Comparison of ENCODE assay signal across 9 mouse cellular contexts in the genomic region with DNA sequence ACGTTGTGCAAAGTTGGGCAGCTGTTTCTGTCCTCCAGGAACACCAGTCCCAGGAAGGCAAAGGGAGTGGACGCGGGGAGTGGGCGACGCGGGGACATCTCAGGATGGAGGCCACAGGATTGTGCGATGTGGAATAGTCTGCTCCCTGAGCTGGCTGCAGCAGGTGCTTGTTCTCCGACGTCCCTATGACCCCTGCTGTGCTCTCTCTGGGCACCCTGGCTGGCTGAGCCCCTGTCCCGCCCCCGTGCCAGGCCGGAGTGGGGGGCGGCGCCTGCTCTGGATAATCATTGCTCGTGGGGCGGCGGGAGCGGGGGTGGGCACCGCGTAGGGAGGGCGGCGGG. TPM values are rescaled to one million over a fixed set of nuclear protein-coding genes. Genes with fewer than 3 reads are reported as not detected.
DNase-seq lines count a peak whose midpoint lies in the region; ATAC-seq and TF ChIP-seq lines count a peak whose summit lies in the region.
"Had no signal": no experiment of that assay in that cellular context is flagged by ENCODE, and none has a peak within 500 bp of the region (broad histone marks: within the 10 kb centered on the region; RNA-seq: fewer than 3 reads in every experiment).

A gene (plus strand): TSS at position 280 of the 341 bp plus-strand sequence.

- TF ChIP-seq EP300 in liver, embryonic 14.5 days (IDR thresholded peaks at IDR 0.05; ENCODE audit: low read depth): no peak

- no peaks in the 10 kb centered on the region for H3K9me3 ChIP-seq in heart, embryonic 12.5 days (replicated peaks)
- H3K9me3 ChIP-seq in hindbrain, embryonic 12.5 days (replicated peaks): no peaks in the 10 kb centered on the region
- no peaks in the 10 kb centered on the region for H3K9me3 ChIP-seq in liver, embryonic 14.5 days (ENCODE audit: control insufficient read depth, low read length)

- no peak for DNase-seq in heart, adult 9 months (ENCODE audit: low spot score in 2 of 2)
- DNase-seq in ZHBTc4 (ENCODE audit: low read depth, low spot score): peak; percentile 41
- no peak for DNase-seq in liver, embryonic 14.5 days (ENCODE audit: low read depth in 3 of 3, low spot score in 3 of 3)
- no peak for DNase-seq in cerebellum, adult 9-10 months
- no peak for DNase-seq in cerebellum, adult 11 months

- H3K9ac ChIP-seq in heart, embryonic 12.5 days: peak within 1 kb of the TSS; percentile 71
- H3K9ac ChIP-seq in hindbrain, embryonic 12.5 days: peak within 1 kb of the TSS; percentile 57
- H3K9ac ChIP-seq in liver, embryonic 14.5 days (replicated peaks): no peak within 1 kb of the TSS

- 2% methylated on average over 22 of the region's 22 CpGs for WGBS in heart, embryonic 12.5 days
- 2% methylated on average over 22 of the region's 22 CpGs for WGBS in hindbrain, embryonic 12.5 days
- 3% methylated on average over 15 of the region's 22 CpGs for WGBS in liver, embryonic 14.5 days (ENCODE audit: insufficient replicate concordance)

- peak within 1 kb of the TSS; percentile 61 for H3K4me3 ChIP-seq in heart, embryonic 12.5 days
- peak within 1 kb of the TSS; percentile 46 for H3K4me3 ChIP-seq in hindbrain, embryonic 12.5 days
- peak within 1 kb of the TSS in 1 of 2 experiments; percentile 35; a peak in 3 of 4 replicates for H3K4me3 ChIP-seq in liver, embryonic 14.5 days (ENCODE audit: insufficient read depth in 1 of 2, low read depth in 2 of 2, low read length in 2 of 2)

- H3K36me3 ChIP-seq in heart, embryonic 12.5 days: no peaks in the 10 kb centered on the region
- no peaks in the 10 kb centered on the region for H3K36me3 ChIP-seq in hindbrain, embryonic 12.5 days
- no peaks in the 10 kb centered on the region for H3K36me3 ChIP-seq in liver, embryonic 14.5 days (replicated peaks; ENCODE audit: control insufficient read depth, insufficient read depth, low read depth)

- no peak for TF ChIP-seq CTCF in liver, embryonic 14.5 days (IDR thresholded peaks at IDR 0.05; ENCODE audit: low read depth)

- H3K27me3 ChIP-seq in heart, embryonic 12.5 days (replicated peaks): peaks cover 50% of the 10 kb centered on the region
- H3K27me3 ChIP-seq in hindbrain, embryonic 12.5 days: peaks cover 41% of the 10 kb centered on the region
- peaks cover 19% of the 10 kb centered on the region for H3K27me3 ChIP-seq in liver, embryonic 14.5 days (ENCODE audit: control insufficient read depth, insufficient read depth, low read length)
- H3K27me3 ChIP-seq: CH12.LX had no signal

- peaks cover 15% of the 10 kb centered on the region for H3K4me1 ChIP-seq in heart, embryonic 12.5 days (replicated peaks)
- H3K4me1 ChIP-seq in hindbrain, embryonic 12.5 days: peaks cover 8% of the 10 kb centered on the region
- no peaks in the 10 kb centered on the region for H3K4me1 ChIP-seq in liver, embryonic 14.5 days (replicated peaks; ENCODE audit: control insufficient read depth in 2 of 2, insufficient read depth in 2 of 2, low read length in 1 of 2)

- ATAC-seq in heart, embryonic 12.5 days (ENCODE audit: insufficient number of reproducible peaks, low FRiP score): peak; percentile 29; the same call in 1 of the 2 replicates
- ATAC-seq in hindbrain, embryonic 12.5 days (ENCODE audit: low FRiP score): peak; percentile 29; the same call in 1 of the 2 replicates
- no peak for ATAC-seq in liver, embryonic 14.5 days (ENCODE audit: insufficient read depth)
- ATAC-seq in activated CD4-positive, CD25-positive, alpha-beta regulatory T cell, adult 4 months: no peak

- H3K27ac ChIP-seq in heart, embryonic 12.5 days (ENCODE audit: poor library complexity, severe bottlenecking): no peak within 1 kb of the TSS
- H3K27ac ChIP-seq in hindbrain, embryonic 12.5 days: no peak within 1 kb of the TSS
- H3K27ac ChIP-seq in liver, embryonic 14.5 days: no peak within 1 kb of the TSS

- peak within 1 kb of the TSS; percentile 99 for H3K4me2 ChIP-seq in heart, embryonic 12.5 days
- peak within 1 kb of the TSS; percentile 79 for H3K4me2 ChIP-seq in hindbrain, embryonic 12.5 days (replicated peaks)
- H3K4me2 ChIP-seq in liver, embryonic 14.5 days (ENCODE audit: low read depth): peak within 1 kb of the TSS; percentile 47

RNA-seq across cellular contexts. Expression of the gene that starts here (rescaled TPM):
- polyA plus RNA-seq in heart, embryonic 12.5 days (2016; fragmentation: Nextera tagmentation; extraction: Ambion mirVana): 0.45 and 0.65 TPM in 2 replicates
- polyA plus RNA-seq in hindbrain, embryonic 12.5 days (2016; fragmentation: Nextera tagmentation; extraction: Ambion mirVana): 0.31 TPM in 2 replicates
- 0.02 TPM in 1 of 2 replicates, not detected in the other for polyA plus RNA-seq in liver, embryonic 14.5 days (2012; rRNA removed)
- polyA plus RNA-seq in liver, embryonic 14.5 days (2014; fragmentation: Nextera tagmentation; extraction: Ambion mirVana): 0.03 and 0.09 TPM in 2 replicates
- under 1 TPM in 1 of 2 experiments, not detected in 1; 0.08 TPM for polyA plus RNA-seq in activated CD4-positive, CD25-positive, alpha-beta regulatory T cell, adult 4 months (2017; shearing (Covaris generic))

Comparison
In these comparisons a context has a peak if more than half of its experiments do, and no peak if none do; other contexts are left out.
1. Peak in ATAC-seq, H3K4me3 ChIP-seq, H3K9ac ChIP-seq and H3K4me2 ChIP-seq in heart, embryonic 12.5 days; RNA of the gene not detected or under 1 TPM.
2. Peak in ATAC-seq, H3K4me3 ChIP-seq, H3K9ac ChIP-seq and H3K4me2 ChIP-seq in hindbrain, embryonic 12.5 days; RNA of the gene not detected or under 1 TPM.
3. H3K4me2 ChIP-seq: peak in every context shown above with its lines; median percentile 99 in heart, embryonic 12.5 days; 79 in hindbrain, embryonic 12.5 days; 47 in liver, embryonic 14.5 days.